Mouse (Mus musculus): ENCODE measurements around the gene Optn.

The Optn gene

DNA sequence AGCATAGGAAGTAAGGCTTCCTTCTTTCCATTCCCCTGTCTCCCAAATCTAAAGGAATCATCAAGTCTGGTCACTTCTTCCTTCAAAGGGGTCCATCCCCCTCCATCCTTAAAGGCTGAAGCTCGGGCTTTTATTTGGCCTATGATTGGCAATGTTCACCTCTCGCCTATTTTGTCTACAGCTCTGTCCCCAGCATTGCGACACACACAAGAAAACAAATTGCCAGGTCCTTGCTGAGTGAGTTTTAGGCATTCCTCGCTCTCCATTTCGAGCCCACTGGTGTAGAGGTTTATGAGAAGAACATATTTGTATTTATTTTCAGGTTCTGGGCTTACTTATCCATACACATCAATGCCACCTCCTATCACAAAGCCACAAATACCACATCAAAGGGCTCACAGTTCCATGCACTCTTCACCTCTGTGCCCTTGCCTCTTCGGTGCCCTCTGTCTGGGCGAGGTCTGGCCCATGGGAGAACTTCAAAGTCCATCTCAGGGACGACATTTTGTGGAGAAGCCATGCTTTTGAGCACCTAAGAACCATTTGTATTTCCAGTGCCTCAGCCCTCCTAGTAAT lies 2.6 kb downstream of the Optn start:
- no peak for DNase-seq (ENCODE audit: low read depth, low spot score)

DNA sequence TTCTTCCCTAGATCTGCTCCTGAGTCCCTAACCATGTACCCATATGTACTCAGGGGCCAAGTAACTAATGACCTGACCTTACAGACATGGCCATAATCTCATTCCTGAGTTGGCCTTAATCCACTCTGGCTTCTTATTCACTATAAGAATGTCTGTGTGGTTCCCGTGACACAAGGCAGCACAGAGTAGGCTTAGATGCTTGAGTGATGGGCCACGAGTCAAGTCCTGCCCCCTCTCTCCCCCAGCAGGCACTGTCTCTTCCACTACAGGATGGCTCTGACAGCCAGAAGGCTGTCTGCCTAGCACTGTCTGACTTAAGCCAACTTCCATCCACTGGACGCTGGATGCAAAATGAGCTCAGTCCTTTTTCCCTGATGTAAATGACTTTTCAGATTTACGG lies 3.9 kb downstream of the Optn start:
- DNase-seq (ENCODE audit: low read depth, low spot score), result no peak

DNA sequence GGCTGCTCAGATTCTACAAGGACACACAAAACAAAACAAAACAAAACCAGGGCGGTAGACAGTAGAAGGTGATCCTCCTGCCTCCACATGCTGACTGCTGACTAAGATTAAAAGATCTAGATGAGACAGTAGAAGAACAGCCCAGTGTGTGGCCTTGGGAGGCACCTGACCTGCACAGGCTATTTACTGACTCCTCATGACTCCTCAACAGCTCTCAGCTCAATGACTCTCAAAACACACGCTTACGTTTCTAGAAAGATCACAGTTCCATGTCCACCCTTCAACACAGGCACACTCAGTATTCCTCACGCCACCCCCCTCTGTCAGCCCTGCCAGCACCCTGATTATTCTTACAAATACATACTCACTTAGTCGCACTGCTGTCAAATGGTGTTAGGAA lies 5.4 kb downstream of the Optn start:
- DNase-seq (ENCODE audit: low read depth, low spot score), result no peak

DNA sequence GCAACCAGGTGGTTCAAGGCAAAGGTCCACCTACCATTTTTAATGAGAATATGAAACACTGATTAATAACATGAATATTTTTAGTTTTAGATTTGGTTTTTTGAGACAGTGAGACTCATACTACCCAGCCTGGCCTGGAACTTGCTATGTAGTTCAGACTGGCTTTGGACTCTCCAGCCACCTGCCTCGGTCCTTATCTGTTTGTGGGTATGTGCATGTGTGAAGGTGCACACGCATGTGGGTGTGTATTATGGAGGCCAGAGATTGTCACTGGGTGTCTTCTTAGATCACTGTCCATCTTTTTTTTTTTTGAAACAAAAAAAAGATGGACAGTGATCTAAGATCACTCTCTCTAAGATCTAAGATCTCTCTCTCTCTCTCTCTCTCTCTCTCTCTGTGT lies 13.3 kb downstream of the Optn start:
- DNase-seq (ENCODE audit: low read depth, low spot score), result no peak

DNA sequence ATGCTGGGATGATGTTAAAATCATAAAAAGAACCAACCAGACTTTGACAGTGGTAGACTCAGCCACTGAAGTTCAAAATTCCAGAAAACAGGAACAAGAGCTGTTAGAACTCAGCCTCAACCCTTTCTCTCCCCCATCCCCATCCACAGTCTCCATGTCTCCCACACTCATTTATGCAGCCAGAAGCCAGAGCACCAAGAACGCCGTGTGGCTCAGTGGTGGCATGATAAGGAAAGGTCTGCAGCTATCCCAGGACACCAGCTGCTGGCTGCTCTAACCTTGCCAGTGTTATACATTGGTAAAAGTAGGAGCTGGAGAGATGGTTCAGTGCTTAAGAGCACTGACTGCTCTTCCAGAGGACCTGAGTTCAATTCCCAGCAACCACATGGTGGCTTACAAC lies 16.8 kb downstream of the Optn start:
- DNase-seq (ENCODE audit: low read depth, low spot score), result no peak

DNA sequence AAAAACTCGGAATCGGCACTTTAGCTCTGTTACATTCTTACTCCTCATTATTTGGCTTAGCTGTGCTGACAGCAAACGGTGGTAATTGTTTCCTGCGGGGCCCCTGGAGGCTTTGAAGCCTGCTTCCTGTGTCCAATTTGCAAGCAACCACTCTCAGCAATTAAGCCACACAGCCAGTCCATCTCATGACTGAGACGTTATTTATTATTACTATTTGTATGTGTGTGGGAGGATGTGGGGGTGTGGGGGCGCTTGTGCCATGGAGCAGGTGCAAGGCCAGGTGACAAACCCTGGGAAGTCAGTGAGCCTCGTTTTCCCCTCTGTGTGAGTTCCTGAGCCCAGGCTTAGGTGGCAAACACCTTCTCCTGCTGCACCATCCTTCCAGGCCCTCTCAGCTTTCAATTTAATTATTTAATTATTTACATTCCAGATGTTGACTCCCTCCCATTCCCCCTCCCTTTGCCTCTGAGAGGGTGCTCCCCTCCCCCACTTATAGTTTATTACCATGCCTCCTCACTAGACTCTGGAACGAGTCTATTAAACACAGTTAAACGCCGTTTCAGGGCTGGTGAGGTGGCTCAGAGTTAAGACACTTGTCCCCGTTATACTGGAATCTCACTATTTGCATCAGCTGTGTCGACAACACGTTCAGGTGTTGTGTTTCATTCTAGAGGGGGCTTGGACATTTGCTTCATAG lies 18.4 kb downstream of the Optn start:
- no peak for DNase-seq (ENCODE audit: low read depth, low spot score)

DNA sequence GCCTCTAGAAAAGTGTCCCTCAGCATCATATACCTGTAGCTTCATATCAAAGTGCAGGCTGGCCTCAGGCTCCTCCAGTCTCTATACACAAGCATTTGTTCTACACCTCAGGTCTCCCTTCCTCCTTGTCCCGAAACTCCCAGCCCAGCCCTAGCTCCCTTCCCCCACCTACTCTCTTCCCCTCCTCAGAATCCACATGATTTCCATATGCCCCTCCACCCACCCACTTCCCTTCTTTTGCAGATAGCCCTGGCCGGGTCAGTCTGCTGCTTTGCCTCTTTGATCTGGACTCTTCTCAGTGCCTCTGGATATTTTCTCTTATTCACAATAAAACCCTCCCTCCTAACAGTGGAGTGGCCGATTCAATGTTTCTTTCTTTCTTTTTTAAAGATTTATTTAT lies 19.5 kb downstream of the Optn start:
- DNase-seq (ENCODE audit: low read depth, low spot score), result no peak

DNA sequence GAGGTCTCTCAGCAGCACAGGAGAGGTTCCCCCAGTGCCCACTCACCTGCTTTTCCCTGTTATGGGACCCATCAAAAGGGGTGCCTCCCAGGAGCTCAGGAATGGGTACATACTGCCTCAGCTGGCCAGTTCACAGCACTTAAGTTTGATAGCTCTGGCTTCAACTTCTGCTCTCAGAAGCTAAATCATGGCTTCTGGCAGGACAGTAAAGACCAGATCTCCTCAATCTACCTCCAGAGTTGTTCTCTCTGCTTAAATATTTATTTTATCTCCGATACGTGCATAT lies 20.4 kb downstream of the Optn start:
- DNase-seq (ENCODE audit: low read depth, low spot score), result no peak

DNA sequence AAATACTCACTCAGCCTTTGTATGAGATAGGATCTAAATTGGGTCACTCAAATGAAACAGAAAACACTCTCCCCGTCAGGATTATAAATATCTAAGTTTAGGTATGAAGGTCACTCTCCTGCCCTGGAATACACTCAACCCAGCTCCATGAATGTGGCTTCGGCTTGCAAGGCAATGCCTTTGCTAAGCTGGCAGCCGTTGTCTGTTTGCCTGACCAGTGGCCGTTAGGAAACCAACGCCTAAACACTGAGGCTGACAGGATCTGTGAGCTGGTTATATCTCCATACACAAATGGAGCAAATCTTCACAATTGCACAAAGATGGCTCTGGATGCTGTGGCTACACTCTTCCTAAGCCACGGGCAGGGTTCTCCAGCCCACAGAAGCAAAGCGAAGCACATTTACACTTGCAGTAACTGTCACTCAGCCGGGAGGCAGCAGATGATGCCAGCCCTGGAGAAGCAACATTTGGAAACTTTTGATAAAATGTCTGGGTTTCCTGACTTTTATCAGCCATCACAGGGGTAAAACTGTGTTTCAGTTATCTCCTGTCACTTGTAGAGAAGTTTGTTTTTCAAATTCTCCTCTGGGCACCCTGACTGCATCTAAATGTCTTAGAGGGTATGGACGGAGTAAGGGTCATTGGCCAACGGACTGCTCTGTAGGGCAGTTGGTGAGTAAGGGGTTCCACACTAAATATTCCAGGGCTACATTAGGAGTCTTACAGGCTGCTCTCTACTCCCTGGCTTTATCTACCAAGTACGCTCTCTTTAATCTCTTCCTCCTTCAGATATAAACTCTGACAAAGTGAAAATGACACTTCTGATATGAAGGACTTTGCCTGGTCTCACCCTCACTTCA lies 21.0 kb downstream of the Optn start:
- no peak for DNase-seq (ENCODE audit: low read depth, low spot score)

DNA sequence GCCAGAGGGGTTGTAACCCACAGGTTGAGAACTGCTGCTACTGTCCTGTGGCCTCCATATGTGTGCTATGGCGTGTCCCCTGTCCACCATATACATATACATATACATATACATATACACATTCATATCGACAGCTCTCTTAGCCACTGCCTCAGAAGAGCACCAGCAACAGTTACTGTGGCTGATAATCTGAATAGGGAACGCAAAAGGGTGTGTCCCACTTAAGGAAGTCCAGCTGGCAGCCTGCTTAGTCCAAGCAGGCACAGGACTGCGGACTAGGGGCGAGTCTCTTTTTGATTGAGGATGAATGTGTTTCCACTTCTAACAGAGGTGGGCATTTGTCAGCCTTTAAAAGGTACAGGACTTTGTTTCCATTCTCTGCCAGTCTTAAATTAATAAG lies 22.0 kb downstream of the Optn start:
- DNase-seq (ENCODE audit: low read depth, low spot score), result no peak

DNA sequence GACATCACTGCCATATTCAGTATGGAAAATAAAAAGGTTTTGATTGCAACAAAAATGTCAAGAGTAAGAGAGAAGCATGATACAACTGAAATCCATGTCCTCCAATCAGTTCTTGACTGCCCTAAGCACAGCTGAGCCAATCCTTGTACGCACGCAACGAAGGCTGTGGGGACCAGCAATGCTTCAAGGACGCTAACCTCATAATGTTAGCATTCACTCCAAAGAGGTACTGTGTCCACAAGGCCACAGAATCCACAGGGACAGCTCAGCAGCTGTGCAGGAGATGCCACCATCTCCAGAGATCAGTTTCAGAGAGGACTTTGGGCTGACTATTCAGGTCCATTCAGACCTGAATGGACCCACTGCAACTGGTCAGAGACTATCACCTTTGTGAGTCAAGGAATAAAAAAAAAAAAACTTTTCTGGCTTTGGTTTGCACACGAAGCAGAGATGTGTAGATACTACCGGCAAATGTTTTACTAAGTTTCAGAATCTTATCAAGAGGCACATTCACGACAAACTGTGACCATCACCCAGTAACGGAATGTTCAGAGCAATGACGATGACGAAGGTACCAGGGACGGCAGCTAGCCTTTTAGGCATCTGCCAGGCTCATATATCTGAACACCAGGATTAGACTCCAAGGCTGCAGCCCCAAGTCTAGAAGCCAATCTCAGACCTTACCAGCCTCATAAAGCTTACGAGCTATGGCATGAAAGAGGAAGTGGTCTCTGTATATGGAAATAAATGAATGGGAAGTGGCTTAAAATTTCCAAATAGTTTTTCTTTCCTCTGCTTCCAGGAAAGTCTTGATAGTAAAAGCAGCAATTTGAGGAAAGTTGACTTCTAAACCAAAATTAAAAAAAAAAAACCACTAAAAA lies 23.3 kb downstream of the Optn start:
- DNase-seq (ENCODE audit: low read depth, low spot score), result no peak

DNA sequence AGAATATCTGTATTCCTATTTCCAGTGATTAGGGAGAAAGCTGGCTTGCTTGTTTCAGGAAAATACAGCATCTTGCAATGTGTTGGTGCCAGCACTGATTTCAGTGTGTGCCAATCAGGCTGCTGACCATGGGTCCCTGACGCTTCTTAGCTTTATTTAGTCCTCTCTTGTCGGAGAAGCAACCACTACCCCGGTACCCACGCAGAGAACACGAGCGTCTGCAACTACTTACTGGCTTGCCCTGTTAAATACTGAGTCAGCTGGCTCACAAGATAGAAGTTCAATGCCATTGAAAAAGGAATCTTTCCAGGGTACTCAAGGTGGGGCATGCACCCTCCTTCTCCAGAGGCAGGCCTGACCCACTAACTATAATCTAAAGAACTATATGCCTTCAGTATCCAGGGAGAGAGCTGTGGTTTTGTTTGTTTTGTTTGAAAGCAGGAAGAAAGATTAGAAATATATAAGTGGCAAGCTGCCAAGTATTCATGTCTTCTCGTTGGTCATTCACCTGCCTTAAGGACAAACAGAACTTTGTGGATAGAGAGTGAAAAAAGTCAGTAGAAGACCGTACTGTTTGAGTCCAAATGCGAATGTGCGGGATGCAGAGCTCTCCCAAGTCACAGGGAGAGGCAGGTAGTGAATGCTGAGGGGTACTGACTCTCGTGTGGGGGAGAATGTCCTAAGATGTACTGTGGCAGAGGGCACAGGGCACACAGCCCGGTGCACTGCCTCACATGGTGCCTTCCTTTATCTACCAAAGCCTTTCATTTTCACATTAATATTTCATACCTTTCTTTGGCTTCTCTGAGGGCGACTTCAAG lies 24.3 kb downstream of the Optn start:
- DNase-seq (ENCODE audit: low read depth, low spot score), result no peak

DNA sequence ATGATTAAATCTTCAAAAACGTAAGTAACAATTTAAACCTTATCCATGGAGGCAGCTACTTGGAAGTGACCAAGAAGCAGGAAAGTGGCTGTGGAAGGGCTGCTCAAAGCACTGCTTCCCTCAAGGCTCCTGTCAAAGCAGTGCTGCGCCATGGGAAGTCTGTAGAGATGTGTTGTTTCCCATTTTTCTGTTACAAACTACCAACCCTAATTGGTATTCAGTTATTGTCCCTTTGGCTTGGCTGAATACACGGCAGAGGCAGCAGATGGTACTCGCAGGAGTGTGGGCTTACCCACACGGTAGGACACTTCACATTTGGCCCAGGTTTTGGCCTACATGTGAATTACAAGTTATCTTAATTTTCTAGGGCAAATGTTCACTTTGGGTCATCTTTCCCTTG lies 25.5 kb downstream of the Optn start:
- no peak for DNase-seq (ENCODE audit: low read depth, low spot score)

DNA sequence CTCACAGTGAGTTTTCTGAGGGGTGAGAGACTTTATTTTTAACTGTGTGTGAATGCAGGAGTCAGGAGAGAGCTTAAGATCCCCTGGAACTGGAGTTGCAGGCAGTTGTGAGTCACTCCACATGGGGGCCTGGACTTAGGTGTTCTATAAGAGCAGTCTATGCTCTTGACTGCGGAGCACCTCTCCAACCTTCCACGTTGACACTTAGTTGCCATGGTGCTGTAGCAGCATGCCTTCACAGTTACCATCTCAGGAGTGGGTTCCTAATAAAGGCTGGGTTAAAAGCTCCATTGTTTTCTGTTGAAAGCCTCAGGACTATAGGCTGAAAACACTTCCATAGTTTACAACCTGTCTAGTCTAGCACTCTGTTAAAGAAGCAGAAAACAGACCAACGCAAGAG lies 26.5 kb downstream of the Optn start:
- no peak for DNase-seq (ENCODE audit: low read depth, low spot score)

DNA sequence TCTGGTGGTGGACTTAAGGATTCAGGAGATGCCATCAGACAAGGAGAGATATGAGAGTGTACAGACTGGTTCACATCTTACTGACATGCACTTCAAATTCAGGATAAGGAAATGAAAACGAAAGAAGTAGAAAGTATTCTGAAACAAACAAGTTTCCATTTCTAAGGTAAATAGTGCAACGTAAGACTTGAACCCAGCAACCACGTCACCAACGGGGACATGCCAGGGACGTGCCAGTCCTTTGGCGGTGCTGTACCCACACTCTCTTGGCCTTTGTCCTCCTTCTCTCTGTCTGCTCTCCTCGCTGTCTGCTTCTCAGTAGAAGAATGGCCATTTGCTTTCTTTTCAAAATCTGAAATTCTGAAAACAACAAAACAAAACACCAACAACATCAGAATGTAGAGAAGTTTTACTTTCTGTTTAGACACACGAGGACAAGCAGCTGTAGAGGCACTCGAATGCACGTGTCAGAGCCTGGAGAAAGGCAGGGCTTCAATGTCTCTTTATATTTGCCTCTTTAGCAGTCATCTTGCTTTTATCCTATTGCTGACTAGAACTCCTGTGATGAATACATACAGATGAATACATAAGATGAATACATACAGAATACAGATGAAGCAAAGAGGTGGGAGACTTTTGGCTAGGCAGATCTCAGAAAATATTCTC lies 27.3 kb downstream of the Optn start:
- no peak for DNase-seq (ENCODE audit: low read depth, low spot score)

DNA sequence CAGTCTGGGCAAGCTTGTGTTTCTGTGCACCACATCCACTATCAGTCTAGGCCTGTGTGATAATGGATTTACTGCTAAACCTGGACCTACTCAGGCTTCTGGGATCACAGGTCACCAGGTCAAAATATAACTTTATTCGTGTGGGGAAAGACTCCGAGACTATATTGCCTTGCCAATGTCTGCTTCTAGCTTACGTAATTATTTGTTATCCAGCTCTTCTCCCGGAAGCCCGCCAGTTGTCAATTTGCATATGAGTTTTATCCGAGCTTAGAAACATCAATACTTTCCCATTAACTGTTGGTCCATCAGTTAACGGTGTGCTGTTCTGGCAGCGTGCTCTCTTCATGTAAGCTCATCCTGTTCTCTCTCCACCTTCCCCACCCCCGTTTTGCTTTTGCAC lies 28.6 kb downstream of the Optn start:
- no peak for DNase-seq (ENCODE audit: low read depth, low spot score)

DNA sequence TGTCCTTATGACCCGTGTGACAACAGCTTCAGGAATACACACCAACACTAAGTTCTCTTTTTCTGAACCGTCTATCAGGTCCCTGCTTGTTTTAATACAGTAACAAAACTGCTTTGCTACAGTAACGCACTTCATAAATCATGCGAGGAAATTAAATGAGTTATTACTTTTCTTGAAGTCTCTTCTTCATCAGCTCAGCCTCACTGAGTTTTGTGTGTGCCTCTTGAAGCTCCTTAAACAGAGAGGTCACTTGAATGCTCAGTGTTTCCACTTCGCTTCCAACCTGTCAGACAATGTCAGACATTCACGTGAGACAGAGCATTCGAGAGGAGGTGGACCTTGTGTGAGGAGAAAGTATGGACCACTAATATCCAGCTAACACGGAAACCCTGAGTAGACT lies 29.1 kb downstream of the Optn start:
- DNase-seq (ENCODE audit: low read depth, low spot score), result no peak

DNA sequence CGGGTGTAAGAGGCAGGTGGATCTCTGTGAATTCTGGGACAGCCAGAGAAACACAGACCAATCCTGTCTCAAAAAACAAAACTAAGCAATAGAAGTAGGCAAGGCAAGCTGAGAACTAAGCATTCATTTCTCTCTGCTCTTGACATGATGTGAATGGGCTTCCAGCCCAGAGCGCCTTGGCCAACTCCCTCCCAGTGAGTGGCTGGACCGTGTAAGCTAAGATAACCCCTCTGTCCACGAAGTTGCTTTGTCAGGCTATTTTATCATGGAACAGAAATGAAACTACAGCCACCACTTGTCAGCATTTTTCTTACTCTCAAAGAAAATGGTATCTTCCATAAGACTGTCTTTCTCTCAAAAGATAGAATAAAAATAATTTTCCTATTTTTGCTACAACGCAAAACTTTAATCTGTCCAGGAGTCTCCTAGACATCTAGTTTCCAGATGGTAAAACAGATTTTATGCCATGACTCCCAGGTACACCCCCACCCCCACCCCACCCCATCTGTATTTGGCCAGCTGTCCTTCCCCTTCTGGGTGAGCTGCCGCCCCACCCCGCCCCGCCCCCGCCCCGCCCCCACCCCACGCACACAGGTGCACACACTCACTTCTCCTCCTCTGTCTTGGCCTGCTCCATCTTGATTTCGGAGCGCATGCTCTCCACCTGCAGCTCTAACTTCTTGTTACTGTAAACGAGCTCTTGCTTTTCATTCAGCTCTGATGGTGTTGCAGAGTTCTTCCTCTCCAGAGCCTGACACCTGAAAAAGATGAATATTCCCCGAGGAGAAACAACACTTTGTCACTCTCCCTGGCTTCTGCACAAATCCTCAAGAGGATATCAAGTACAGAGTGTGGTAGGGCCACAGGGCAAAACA lies 30.1 kb downstream of the Optn start:
- no peak for DNase-seq (ENCODE audit: low read depth, low spot score)

DNA sequence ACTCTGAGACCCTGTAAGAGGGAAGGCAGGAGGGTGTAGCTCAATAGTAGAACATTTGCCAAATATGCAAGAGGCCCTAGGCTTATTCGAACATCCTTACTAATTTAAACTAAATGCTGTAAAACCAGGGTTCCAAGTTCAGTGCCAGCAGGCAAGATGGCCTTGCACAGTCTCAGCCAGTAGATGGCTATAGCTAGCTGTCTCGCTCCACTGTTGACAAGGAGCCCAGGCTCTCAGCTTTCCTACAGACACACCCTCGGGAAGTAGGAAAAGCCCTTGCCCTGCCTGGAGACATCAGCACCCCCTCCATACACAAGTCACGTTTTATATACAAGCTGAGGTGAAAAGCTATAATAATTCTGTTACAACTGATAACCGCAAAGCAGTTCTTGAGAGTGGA lies 31.2 kb downstream of the Optn start:
- no peak for DNase-seq (ENCODE audit: low read depth, low spot score)

DNA sequence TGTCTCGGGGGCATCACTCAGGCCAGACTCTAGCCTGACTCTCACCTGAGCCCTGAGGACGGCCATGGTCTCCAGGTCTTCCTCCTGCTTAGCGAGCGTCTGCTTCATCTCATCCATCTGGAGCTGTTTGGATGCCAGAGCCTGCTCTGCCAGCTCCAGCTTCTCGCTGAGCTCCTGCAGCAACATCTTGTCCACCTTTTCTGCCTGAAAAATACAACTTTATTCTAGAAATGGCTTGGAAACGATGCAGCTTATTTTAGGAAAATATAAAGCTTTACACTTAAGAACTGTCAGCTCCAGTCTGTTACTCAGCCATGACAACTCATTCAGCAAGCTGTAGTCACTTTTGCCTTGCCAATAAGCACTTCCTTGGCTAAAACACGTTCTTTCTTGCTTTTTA lies 32.6 kb downstream of the Optn start:
- no peak for DNase-seq (ENCODE audit: low read depth, low spot score)

All from mesoderm, embryonic 11.5 days (tissue).